Mouse (Mus musculus): Measurements from ENCODE around the gene Ripor3.

DNA sequence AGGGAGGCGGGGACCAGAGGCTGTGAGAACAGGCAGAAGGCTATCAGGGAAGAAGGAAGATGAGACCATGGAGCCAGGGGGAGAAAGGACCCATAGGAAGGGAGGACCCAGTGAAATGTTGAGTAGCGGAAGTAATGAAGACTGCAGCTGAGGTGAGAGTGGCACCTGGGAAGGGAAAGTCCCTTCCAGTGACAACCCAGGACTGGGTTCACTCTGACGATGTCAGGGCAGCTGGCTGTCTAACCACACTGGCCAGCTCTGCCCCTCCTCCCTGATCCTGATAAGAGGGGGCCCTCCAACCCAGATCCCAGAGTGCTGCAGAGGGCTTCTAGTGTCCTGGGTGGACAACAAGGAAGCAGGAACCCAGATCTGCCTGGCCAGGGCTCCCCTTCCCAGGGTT, 12.9 kb downstream of the Ripor3 start:
- TF ChIP-seq USF1 (IDR thresholded peaks at IDR 0.05; ENCODE audit: low read depth) (no peak), POLR2A (IDR thresholded peaks at IDR 0.05; ENCODE audit: insufficient read length, low read depth) (no peak), REST (IDR thresholded peaks at IDR 0.05; ENCODE audit: insufficient read depth, insufficient read length) (no peak)
